Mouse (Mus musculus) hindbrain, embryonic 11.5 days (tissue): ENCODE data around the gene Pla2g1b. TPM values are rescaled to one million over a fixed set of nuclear protein-coding genes. Genes with fewer than 3 reads are reported as not detected.

Experiments
- ATAC-seq: fragments of 200-750 bp; cut with Nextera tagmentation; 2 replicates; pipeline ENCODE4 v1.8.0; 2017; ENCODE audit warnings: mild to moderate bottlenecking, moderate TSS enrichment, moderate library complexity; ENCODE audit not compliant: low FRiP score
- DNase-seq: peaks from one replicate; pipeline ENCODE4 v3.0.0-alpha.2; 2015; ENCODE audit warnings: low spot score
- H3K27ac ChIP-seq: fragments of 300-500 bp; sonication (generic); 2 replicates; pipeline ENCODE4 v1.5.1; 2014; ENCODE audit warnings: mild to moderate bottlenecking, low read depth, low read length
- H3K27me3 ChIP-seq: fragments of 300-500 bp; sonication (generic); 2 replicates; pipeline ENCODE4 v1.6.1; 2014; ENCODE audit warnings: mild to moderate bottlenecking, low read length, moderate library complexity, mixed read lengths; ENCODE audit not compliant: control insufficient read depth, insufficient read depth
- H3K36me3 ChIP-seq: fragments of 300-500 bp; sonication (generic); 2 replicates; pipeline ENCODE4 v1.6.1; 2014; ENCODE audit warnings: mild to moderate bottlenecking, low read length, moderate library complexity, mixed read lengths; ENCODE audit not compliant: control insufficient read depth, insufficient read depth
- H3K4me1 ChIP-seq: fragments of 300-500 bp; sonication (generic); replicated peaks from 2 replicates; pipeline ENCODE4 v1.6.1; 2014; ENCODE audit warnings: low read length, mixed read lengths; ENCODE audit not compliant: control insufficient read depth, insufficient read depth
- H3K4me2 ChIP-seq: fragments of 300-500 bp; sonication (generic); replicated peaks from 2 replicates; pipeline ENCODE4 v1.6.1; 2014; ENCODE audit warnings: mild to moderate bottlenecking, low read depth, low read length
- H3K4me3 ChIP-seq: fragments of 300-500 bp; sonication (generic); 2 replicates; pipeline ENCODE4 v1.5.1; 2014; ENCODE audit warnings: low read depth, low read length
- H3K9ac ChIP-seq: fragments of 300-500 bp; sonication (generic); 2 replicates; pipeline ENCODE4 v1.6.1; 2014; ENCODE audit warnings: low read depth, low read length
- H3K9me3 ChIP-seq: fragments of 300-500 bp; sonication (generic); 2 replicates; pipeline ENCODE4 v1.6.1; 2016; ENCODE audit warnings: low read length; ENCODE audit not compliant: control insufficient read depth
- WGBS: fragments of 180-500 bp; shearing (Covaris S2); extraction: QIAGEN DNeasy Blood & Tissue Kit; methylation state at CpG from one replicate; pipeline ENCODE4 v1.1.7; 2014; 5-methylcytosine and 5-hydroxymethylcytosine counted together
- polyA plus RNA-seq: library from polyadenylated mRNA; unstranded; fragments of >200 nt; fragmentation: Nextera tagmentation; extraction: Ambion mirVana; gene quantifications from 2 replicates; pipeline ENCODE4 v1.2.1, GENCODE M21; 2014

Pla2g1b gene
- polyA plus RNA-seq, 1 experiment from 2014 or later: 0.56 TPM

- Histone ChIP-seq H3K9ac (peak overlapping the region; percentile 99), H3K4me3 (peak overlapping the region; percentile 97), H3K27me3 (no peaks in the 10 kb centered on the region), H3K4me2 (peak overlapping the region; percentile 74), H3K4me1 (peaks cover 43% of the 10 kb centered on the region), H3K9me3 (no peaks in the 10 kb centered on the region), H3K36me3 (0 out of 2 replicates have a peak, but pooled peaks cover 2% of the 10 kb centered on the region), H3K27ac (peak overlapping the region; percentile 100)
- ATAC-seq (no peak), DNase-seq (no peak)
- WGBS: 74% methylated on average over 8 of the region's 8 CpGs
These were observed 32.9 kb upstream of the Pla2g1b start for GRCm38 (mm10) chr5:115433191-115433590.

GRCm38 (mm10) chr5:115434280-115434852, 31.7 kb upstream of the Pla2g1b start:
- Histone ChIP-seq H3K4me2 (peak overlapping the region; percentile 74), H3K4me3 (peak overlapping the region; percentile 97), H3K9ac (peak overlapping the region; percentile 99), H3K27ac (peak overlapping the region; percentile 100), H3K27me3 (no peaks in the 10 kb centered on the region), H3K36me3 (0 out of 2 replicates have a peak, but pooled peaks cover 4% of the 10 kb centered on the region), H3K9me3 (no peaks in the 10 kb centered on the region), H3K4me1 (peaks cover 54% of the 10 kb centered on the region)
- 38% methylated on average over 11 of the region's 11 CpGs for WGBS
- ATAC-seq (no peak), DNase-seq (no peak)

- H3K36me3 ChIP-seq: 0 out of 2 replicates have a peak, but pooled peaks cover 4% of the 10 kb centered on the region
- 18% methylated on average over 15 of the region's 15 CpGs for WGBS
These were observed 31.0 kb upstream of the Pla2g1b start for GRCm38 (mm10) chr5:115434853-115435754.

GRCm38 (mm10) chr5:115435755-115436379, 30.2 kb upstream of the Pla2g1b start:
- ATAC-seq: no peak
- WGBS: 13% methylated on average over 8 of the region's 8 CpGs
- Histone ChIP-seq H3K9me3 (no peaks in the 10 kb centered on the region), H3K27me3 (no peaks in the 10 kb centered on the region), H3K4me2 (peak overlapping the region; percentile 74), H3K4me3 (peak overlapping the region; percentile 97), H3K27ac (peak overlapping the region; percentile 100), H3K9ac (peak overlapping the region; percentile 99), H3K4me1 (peaks cover 60% of the 10 kb centered on the region), H3K36me3 (0 out of 2 replicates have a peak, but pooled peaks cover 4% of the 10 kb centered on the region)
- DNase-seq: no peak

More at GRCm38 (mm10) chr5:115434853-115435754, 31.0 kb upstream of the Pla2g1b start:
- H3K4me2 ChIP-seq: peak overlapping the region; percentile 74
- ATAC-seq (no peak), DNase-seq (no peak)
- no peaks in the 10 kb centered on the region for H3K27me3 ChIP-seq
- peak overlapping the region; percentile 99 for H3K9ac ChIP-seq
- H3K4me3 ChIP-seq: peak overlapping the region; percentile 97
- no peaks in the 10 kb centered on the region for H3K9me3 ChIP-seq
- H3K4me1 ChIP-seq: peaks cover 60% of the 10 kb centered on the region
- peak overlapping the region; percentile 100 for H3K27ac ChIP-seq

- peak overlapping the region; percentile 99 for H3K9ac ChIP-seq
- no peaks in the 10 kb centered on the region for H3K9me3 ChIP-seq
- peak overlapping the region; percentile 100 for H3K27ac ChIP-seq
- ATAC-seq (peak; percentile 89), DNase-seq (peak; percentile 97)
- H3K36me3 ChIP-seq: peaks cover 5% of the 10 kb centered on the region
- H3K4me3 ChIP-seq: peak overlapping the region; percentile 97
- H3K4me1 ChIP-seq: peaks cover 63% of the 10 kb centered on the region
- H3K4me2 ChIP-seq: peak overlapping the region; percentile 74
- H3K27me3 ChIP-seq: no peaks in the 10 kb centered on the region
- 0% methylated on average over 41 of the region's 43 CpGs for WGBS
These were observed 29.5 kb upstream of the Pla2g1b start for GRCm38 (mm10) chr5:115436421-115437124.

- H3K4me1 ChIP-seq: peaks cover 63% of the 10 kb centered on the region
- 28% methylated on average over 7 of the region's 7 CpGs for WGBS
These were observed 28.7 kb upstream of the Pla2g1b start for GRCm38 (mm10) chr5:115437242-115437944.

GRCm38 (mm10) chr5:115437945-115438315, 28.1 kb upstream of the Pla2g1b start:
- H3K27ac ChIP-seq: peak overlapping the region; percentile 100
- H3K4me1 ChIP-seq: peaks cover 61% of the 10 kb centered on the region
- ATAC-seq (peak; percentile 12), DNase-seq (peak; percentile 70)
- H3K4me2 ChIP-seq: peak overlapping the region; percentile 74
- 4% methylated on average over 2 of the region's 2 CpGs for WGBS
- H3K9ac ChIP-seq: peak overlapping the region; percentile 99
- H3K36me3 ChIP-seq: peaks cover 13% of the 10 kb centered on the region
- H3K9me3 ChIP-seq: no peaks in the 10 kb centered on the region
- H3K4me3 ChIP-seq: peak overlapping the region; percentile 27; the same call in 1 of the 2 replicates
- H3K27me3 ChIP-seq: no peaks in the 10 kb centered on the region

More at GRCm38 (mm10) chr5:115437242-115437944, 28.7 kb upstream of the Pla2g1b start:
- peak overlapping the region; percentile 100 for H3K27ac ChIP-seq
- H3K9ac ChIP-seq: peak overlapping the region; percentile 99
- H3K9me3 ChIP-seq: no peaks in the 10 kb centered on the region
- peak overlapping the region; percentile 27 for H3K4me3 ChIP-seq
- H3K4me2 ChIP-seq: peak overlapping the region; percentile 74
- no peaks in the 10 kb centered on the region for H3K27me3 ChIP-seq
- peaks cover 10% of the 10 kb centered on the region for H3K36me3 ChIP-seq
- no peak for DNase-seq
- peak; percentile 3; the same call in 1 of the 2 replicates for ATAC-seq
